Mouse (Mus musculus) brain, embryonic 14.5 days (tissue): ENCODE results near the gene Senp3.

ENCODE experiments used
- CTCF ChIP-seq: fragments of 200-500 bp; IDR thresholded peaks from 2 replicates; pipeline ENCODE4 v1.5.1; 2012; ENCODE audit warnings: inconsistent platforms, mild to moderate bottlenecking, moderate library complexity, borderline replicate concordance; ENCODE audit not compliant: insufficient read depth, insufficient read length; ENCODE audit errors: extremely low read depth
- POLR2A ChIP-seq: fragments of 200-500 bp; IDR thresholded peaks from 2 replicates; pipeline ENCODE4 v1.6.1; 2012; ENCODE audit warnings: mild to moderate bottlenecking, inconsistent platforms, borderline replicate concordance; ENCODE audit not compliant: poor library complexity, insufficient read depth, insufficient read length, severe bottlenecking; ENCODE audit errors: extremely low read depth

GRCm38 (mm10) chr11:69683576-69683975 lies 1.7 kb upstream of the Senp3 start:
- TF ChIP-seq POLR2A: no peak
- TF ChIP-seq CTCF: no peak
